Mouse (Mus musculus): ENCODE data around the gene Fbxo21. TPM values are rescaled to one million over a fixed set of nuclear protein-coding genes. Genes with fewer than 3 reads are reported as not detected.
A peak's percentile ranks its signal among the peaks of the same experiment; 100 is the strongest.

Fbxo21 gene
- polyA plus RNA-seq, 1 experiment from 2014 or later, result 141 TPM

- ATAC-seq (ENCODE audit: low FRiP score), result peak; percentile 17; the same call in 1 of the 2 replicates
- peak overlapping the region; percentile 98 for H3K4me2 ChIP-seq
- no peak overlapping the region for H3K27ac ChIP-seq
- H3K9me3 ChIP-seq, result no peaks in the 10 kb centered on the region
- WGBS, result 1% methylated on average over 75 of the region's 79 CpGs
- peak overlapping the region; percentile 61 for H3K4me3 ChIP-seq
- peaks cover 61% of the 10 kb centered on the region for H3K27me3 ChIP-seq
- H3K4me1 ChIP-seq (replicated peaks), result peaks cover 41% of the 10 kb centered on the region
- peak overlapping the region; percentile 75 for H3K9ac ChIP-seq
- H3K36me3 ChIP-seq, result no peaks in the 10 kb centered on the region
Measured at GRCm38 (mm10) chr5:118028191-118029034, 51.9 kb downstream of the Fbxo21 start.

GRCm38 (mm10) chr5:118029035-118029408 is 52.5 kb downstream of the Fbxo21 start:
- H3K4me1 ChIP-seq (replicated peaks), result peaks cover 41% of the 10 kb centered on the region
- no peaks in the 10 kb centered on the region for H3K36me3 ChIP-seq
- H3K9me3 ChIP-seq, result no peaks in the 10 kb centered on the region
- H3K27ac ChIP-seq, result no peak overlapping the region
- peak overlapping the region; percentile 61 for H3K4me3 ChIP-seq
- peaks cover 61% of the 10 kb centered on the region for H3K27me3 ChIP-seq
- WGBS, result 5% methylated on average over 12 of the region's 12 CpGs
- no peak; the same call in 1 of the 2 replicates for ATAC-seq (ENCODE audit: low FRiP score)
- peak overlapping the region; percentile 98 for H3K4me2 ChIP-seq
- H3K9ac ChIP-seq, result peak overlapping the region; percentile 51; the same call in 1 of the 2 replicates

GRCm38 (mm10) chr5:118029420-118029819 is 52.9 kb downstream of the Fbxo21 start:
- peaks cover 41% of the 10 kb centered on the region for H3K4me1 ChIP-seq (replicated peaks)
- H3K27me3 ChIP-seq, result peaks cover 61% of the 10 kb centered on the region
- peak overlapping the region; percentile 98 for H3K4me2 ChIP-seq
- ATAC-seq (ENCODE audit: low FRiP score), result no peak
- H3K9ac ChIP-seq, result peak overlapping the region; percentile 51; the same call in 1 of the 2 replicates
- 5% methylated on average over 10 of the region's 10 CpGs for WGBS
- H3K36me3 ChIP-seq, result no peaks in the 10 kb centered on the region
- H3K4me3 ChIP-seq, result peak overlapping the region; percentile 61
- no peak overlapping the region for H3K27ac ChIP-seq
- H3K9me3 ChIP-seq, result no peaks in the 10 kb centered on the region

GRCm38 (mm10) chr5:118030022-118030675 is 53.6 kb downstream of the Fbxo21 start:
- 91% methylated on average over 9 of the region's 9 CpGs for WGBS
- Histone ChIP-seq H3K9ac (no peak overlapping the region), H3K9me3 (no peaks in the 10 kb centered on the region), H3K4me1 (replicated peaks) (peaks cover 41% of the 10 kb centered on the region), H3K4me3 (no peak overlapping the region), H3K27ac (no peak overlapping the region), H3K27me3 (peaks cover 61% of the 10 kb centered on the region), H3K4me2 (no peak overlapping the region), H3K36me3 (no peaks in the 10 kb centered on the region)
- ATAC-seq (ENCODE audit: low FRiP score), result no peak

- peaks cover 37% of the 10 kb centered on the region for H3K4me1 ChIP-seq (replicated peaks)
- 49% methylated on average over 5 of the region's 5 CpGs for WGBS
- peaks cover 52% of the 10 kb centered on the region for H3K27me3 ChIP-seq
- H3K4me3 ChIP-seq, result no peak overlapping the region
- H3K9me3 ChIP-seq, result no peaks in the 10 kb centered on the region
- no peak for ATAC-seq (ENCODE audit: low FRiP score)
- no peak overlapping the region for H3K27ac ChIP-seq
- H3K36me3 ChIP-seq, result no peaks in the 10 kb centered on the region
- H3K4me2 ChIP-seq, result no peak overlapping the region
- no peak overlapping the region for H3K9ac ChIP-seq
Measured at GRCm38 (mm10) chr5:118031059-118031458, 54.5 kb downstream of the Fbxo21 start.

- H3K9me3 ChIP-seq, result no peaks in the 10 kb centered on the region
- no peak overlapping the region for H3K4me3 ChIP-seq
- peaks cover 47% of the 10 kb centered on the region for H3K27me3 ChIP-seq
- H3K36me3 ChIP-seq, result no peaks in the 10 kb centered on the region
- H3K27ac ChIP-seq, result no peak overlapping the region
- H3K4me1 ChIP-seq (replicated peaks), result peaks cover 33% of the 10 kb centered on the region
- WGBS, result 40% methylated on average over 4 of the region's 4 CpGs
- H3K4me2 ChIP-seq, result no peak overlapping the region
- H3K9ac ChIP-seq, result no peak overlapping the region
- ATAC-seq (ENCODE audit: low FRiP score), result no peak
Measured at GRCm38 (mm10) chr5:118031508-118031907, 55.0 kb downstream of the Fbxo21 start.

- peaks cover 29% of the 10 kb centered on the region for H3K27me3 ChIP-seq
- no peak overlapping the region for H3K9ac ChIP-seq
- H3K4me3 ChIP-seq, result no peak overlapping the region
- 49% methylated on average over 4 of the region's 4 CpGs for WGBS
- H3K4me1 ChIP-seq (replicated peaks), result peaks cover 29% of the 10 kb centered on the region
- no peak overlapping the region for H3K27ac ChIP-seq
- H3K36me3 ChIP-seq, result no peaks in the 10 kb centered on the region
- no peak for ATAC-seq (ENCODE audit: low FRiP score)
- no peaks in the 10 kb centered on the region for H3K9me3 ChIP-seq
- no peak overlapping the region for H3K4me2 ChIP-seq
Measured at GRCm38 (mm10) chr5:118033328-118033727, 56.8 kb downstream of the Fbxo21 start.

- H3K4me3 ChIP-seq, result no peak overlapping the region
- ATAC-seq (ENCODE audit: low FRiP score), result no peak
- H3K36me3 ChIP-seq, result no peaks in the 10 kb centered on the region
- peaks cover 25% of the 10 kb centered on the region for H3K4me1 ChIP-seq (replicated peaks)
- no peak overlapping the region for H3K27ac ChIP-seq
- no peaks in the 10 kb centered on the region for H3K9me3 ChIP-seq
- no peak overlapping the region for H3K9ac ChIP-seq
- no peak overlapping the region for H3K4me2 ChIP-seq
- WGBS, result 73% methylated on average over 6 of the region's 6 CpGs
- H3K27me3 ChIP-seq, result peaks cover 25% of the 10 kb centered on the region
Measured at GRCm38 (mm10) chr5:118033740-118034139, 57.2 kb downstream of the Fbxo21 start.

GRCm38 (mm10) chr5:118034632-118035031 is 58.1 kb downstream of the Fbxo21 start:
- no peak overlapping the region for H3K4me2 ChIP-seq
- no peak for ATAC-seq (ENCODE audit: low FRiP score)

GRCm38 (mm10) chr5:118035786-118036185 is 59.3 kb downstream of the Fbxo21 start:
- no peak overlapping the region for H3K9ac ChIP-seq
- no peak overlapping the region for H3K4me3 ChIP-seq

More at GRCm38 (mm10) chr5:118034632-118035031, 58.1 kb downstream of the Fbxo21 start:
- Histone ChIP-seq H3K4me1 (replicated peaks) (peaks cover 24% of the 10 kb centered on the region), H3K9me3 (no peaks in the 10 kb centered on the region), H3K36me3 (no peaks in the 10 kb centered on the region), H3K4me3 (no peak overlapping the region), H3K27me3 (peaks cover 16% of the 10 kb centered on the region), H3K27ac (no peak overlapping the region), H3K9ac (no peak overlapping the region)
- 91% methylated on average over 1 of the region's 1 CpGs for WGBS

GRCm38 (mm10) chr5:118036888-118037797 is 60.6 kb downstream of the Fbxo21 start:
- Histone ChIP-seq H3K4me3 (no peak overlapping the region), H3K9ac (no peak overlapping the region; the same call in 1 of the 2 replicates), H3K4me1 (replicated peaks) (peaks cover 23% of the 10 kb centered on the region), H3K27ac (peak overlapping the region; percentile 41), H3K27me3 (no peaks in the 10 kb centered on the region), H3K4me2 (peak overlapping the region; percentile 25), H3K9me3 (no peaks in the 10 kb centered on the region), H3K36me3 (no peaks in the 10 kb centered on the region)
- no peak for ATAC-seq (ENCODE audit: low FRiP score)
- WGBS, result 42% methylated on average over 25 of the region's 25 CpGs

More at GRCm38 (mm10) chr5:118035786-118036185, 59.3 kb downstream of the Fbxo21 start:
- WGBS, result 69% methylated on average over 3 of the region's 3 CpGs
- no peak for ATAC-seq (ENCODE audit: low FRiP score)
- Histone ChIP-seq H3K4me2 (no peak overlapping the region), H3K27ac (no peak overlapping the region), H3K27me3 (peaks cover 4% of the 10 kb centered on the region), H3K9me3 (no peaks in the 10 kb centered on the region), H3K4me1 (replicated peaks) (peaks cover 23% of the 10 kb centered on the region), H3K36me3 (no peaks in the 10 kb centered on the region)
